Mouse (Mus musculus) small intestine, adult 2 months (tissue): Measurements from ENCODE around the gene Wfikkn1. TPM values are rescaled to one million over a fixed set of nuclear protein-coding genes. Genes with fewer than 3 reads are reported as not detected.

ENCODE experiments used
- H3K27ac ChIP-seq: fragments of 200-500 bp; 2 replicates; pipeline ENCODE4 v1.5.1; 2012; ENCODE audit warnings: low read depth, low read length, control low read depth, inconsistent platforms; ENCODE audit not compliant: insufficient read depth
- H3K27me3 ChIP-seq: fragments of 200-500 bp; 2 replicates; pipeline ENCODE4 v1.6.1; 2012; ENCODE audit warnings: mild to moderate bottlenecking, moderate library complexity, low read length, inconsistent platforms; ENCODE audit not compliant: control insufficient read depth, insufficient read depth
- H3K36me3 ChIP-seq: fragments of 200-500 bp; 2 replicates; pipeline ENCODE4 v1.6.1; 2012; ENCODE audit warnings: mild to moderate bottlenecking, low read length, control low read depth, inconsistent platforms; ENCODE audit not compliant: control insufficient read depth, insufficient read depth
- H3K4me1 ChIP-seq: fragments of 200-500 bp; 2 replicates; pipeline ENCODE4 v1.6.1; 2012; ENCODE audit warnings: low read length, inconsistent platforms, mixed read lengths; ENCODE audit not compliant: control insufficient read depth, insufficient read depth, insufficient read length
- H3K4me3 ChIP-seq: fragments of 200-500 bp; 2 replicates; pipeline ENCODE4 v1.5.1; 2012; ENCODE audit warnings: low read depth, mild to moderate bottlenecking, control low read depth, inconsistent platforms, low read length, moderate library complexity
- CTCF ChIP-seq: fragments of 200-500 bp; IDR thresholded peaks from 2 replicates; pipeline ENCODE4 v1.5.1; 2012; ENCODE audit warnings: low read depth, mild to moderate bottlenecking, control low read depth, inconsistent platforms, low read length, moderate library complexity, mixed read lengths; ENCODE audit not compliant: insufficient replicate concordance, insufficient read length; ENCODE audit errors: extremely low read depth
- POLR2A ChIP-seq: fragments of 200-500 bp; IDR thresholded peaks from 2 replicates; pipeline ENCODE4 v1.6.1; 2012; ENCODE audit warnings: low read depth, mild to moderate bottlenecking, control low read depth, inconsistent platforms, low read length, moderate library complexity
- WGBS: fragments of 180-500 bp; shearing (Covaris S2); methylation state at CpG from one replicate; pipeline ENCODE4 v1.1.7; 2018; 5-methylcytosine and 5-hydroxymethylcytosine counted together
- polyA plus RNA-seq: library from polyadenylated mRNA; depleted of rRNA; stranded (reverse); fragments of >200 nt; gene quantifications from 2 replicates; pipeline ENCODE4 v1.2.3, GENCODE M21; 2012

Wfikkn1 gene
- polyA plus RNA-seq, 1 experiment, result 2.6 TPM

GRCm38 (mm10) chr17:25836397-25837075 is 44.1 kb downstream of the Wfikkn1 start:
- WGBS, result 23% methylated on average over 23 of the region's 23 CpGs
- Histone ChIP-seq H3K27me3 (no peaks in the 10 kb centered on the region), H3K36me3 (peaks cover 28% of the 10 kb centered on the region), H3K4me1 (peaks cover 44% of the 10 kb centered on the region), H3K4me3 (peak overlapping the region; percentile 43), H3K27ac (no peak overlapping the region)
- TF ChIP-seq CTCF (no peak), POLR2A (no peak)

GRCm38 (mm10) chr17:25835816-25836215 is 44.8 kb downstream of the Wfikkn1 start:
- Histone ChIP-seq H3K4me3 (no peak overlapping the region), H3K36me3 (peaks cover 28% of the 10 kb centered on the region), H3K4me1 (peaks cover 50% of the 10 kb centered on the region), H3K27me3 (no peaks in the 10 kb centered on the region), H3K27ac (no peak overlapping the region)
- 89% methylated on average over 16 of the region's 16 CpGs for WGBS
- TF ChIP-seq CTCF (no peak), POLR2A (no peak)

- TF ChIP-seq CTCF (no peak), POLR2A (no peak)
- Histone ChIP-seq H3K4me3 (0 out of 2 replicates have a peak overlapping the region, but pooled peaks have one; percentile 80), H3K36me3 (peaks cover 29% of the 10 kb centered on the region), H3K27ac (no peak overlapping the region), H3K27me3 (no peaks in the 10 kb centered on the region), H3K4me1 (peaks cover 52% of the 10 kb centered on the region)
- WGBS, result 80% methylated on average over 7 of the region's 7 CpGs
Observed at GRCm38 (mm10) chr17:25835301-25835700, 45.4 kb downstream of the Wfikkn1 start.

GRCm38 (mm10) chr17:25834595-25835222 is 45.9 kb downstream of the Wfikkn1 start:
- Histone ChIP-seq H3K27me3 (no peaks in the 10 kb centered on the region), H3K4me1 (peaks cover 52% of the 10 kb centered on the region), H3K27ac (no peak overlapping the region), H3K36me3 (peaks cover 25% of the 10 kb centered on the region), H3K4me3 (peak overlapping the region; percentile 80)
- TF ChIP-seq CTCF, result no peak
- TF ChIP-seq POLR2A, result no peak
- WGBS, result 37% methylated on average over 12 of the region's 12 CpGs

GRCm38 (mm10) chr17:25833961-25834594 is 46.6 kb downstream of the Wfikkn1 start:
- H3K4me3 ChIP-seq, result peak overlapping the region; percentile 80
- WGBS, result 11% methylated on average over 6 of the region's 6 CpGs
- no peaks in the 10 kb centered on the region for H3K27me3 ChIP-seq
- peak overlapping the region; percentile 99 for H3K27ac ChIP-seq
- no peak for TF ChIP-seq POLR2A
- TF ChIP-seq CTCF, result no peak
- H3K4me1 ChIP-seq, result peaks cover 49% of the 10 kb centered on the region
- peaks cover 21% of the 10 kb centered on the region for H3K36me3 ChIP-seq

- peaks cover 52% of the 10 kb centered on the region for H3K4me1 ChIP-seq
- peak; percentile 9; the same call in 1 of the 2 replicates for TF ChIP-seq POLR2A
- TF ChIP-seq CTCF, result no peak
- peaks cover 15% of the 10 kb centered on the region for H3K36me3 ChIP-seq
- WGBS, result 1% methylated on average over 24 of the region's 24 CpGs
- H3K27ac ChIP-seq, result peak within 1 kb of the TSS; percentile 99
- no peaks in the 10 kb centered on the region for H3K27me3 ChIP-seq
- H3K4me3 ChIP-seq, result peak within 1 kb of the TSS; percentile 83
Observed at GRCm38 (mm10) chr17:25833291-25833663, 47.4 kb downstream of the Wfikkn1 start, which contains the start of gene Stub1. TSS of gene Stub1 (minus strand) at chr17:25833404.
